Mouse (Mus musculus) stomach, embryonic 14.5 days (tissue): Measurements from ENCODE around the gene Ephb1. TPM values are rescaled to one million over a fixed set of nuclear protein-coding genes. Genes with fewer than 3 reads are reported as not detected.

Experiments
- ATAC-seq: fragments of 200-750 bp; cut with Nextera tagmentation; 2 replicates; pipeline ENCODE4 v1.8.0; 2017; ENCODE audit warnings: low read depth, moderate TSS enrichment; ENCODE audit not compliant: insufficient number of reproducible peaks, insufficient read depth, low FRiP score
- H3K27ac ChIP-seq: fragments of 300-500 bp; sonication (generic); 2 replicates; pipeline ENCODE4 v1.5.1; 2014; ENCODE audit warnings: mild to moderate bottlenecking, low read length, moderate library complexity, mixed read lengths
- H3K27me3 ChIP-seq: fragments of 300-500 bp; sonication (generic); 2 replicates; pipeline ENCODE4 v1.6.1; 2014; ENCODE audit warnings: low read length, control low read depth, mixed read lengths; ENCODE audit not compliant: control insufficient read depth, insufficient read depth
- H3K36me3 ChIP-seq: fragments of 300-500 bp; sonication (generic); 2 replicates; pipeline ENCODE4 v1.6.1; 2014; ENCODE audit warnings: mild to moderate bottlenecking, control low read depth, low read length, moderate library complexity, mixed read lengths; ENCODE audit not compliant: control insufficient read depth, insufficient read depth
- H3K4me1 ChIP-seq: fragments of 300-500 bp; sonication (generic); 2 replicates; pipeline ENCODE4 v1.6.1; 2014; ENCODE audit warnings: low read length, control low read depth, mixed read lengths; ENCODE audit not compliant: control insufficient read depth, insufficient read depth
- H3K4me2 ChIP-seq: fragments of 300-500 bp; sonication (generic); replicated peaks from 2 replicates; pipeline ENCODE4 v1.6.1; 2014; ENCODE audit warnings: low read depth, low read length, control low read depth
- H3K4me3 ChIP-seq: fragments of 300-500 bp; sonication (generic); 2 replicates; pipeline ENCODE4 v1.5.1; 2014; ENCODE audit warnings: low read depth, low read length, control low read depth
- H3K9ac ChIP-seq: fragments of 300-500 bp; sonication (generic); replicated peaks from 2 replicates; pipeline ENCODE4 v1.6.1; 2014; ENCODE audit warnings: low read depth, mild to moderate bottlenecking, control low read depth, low read length, moderate library complexity, mixed read lengths
- H3K9me3 ChIP-seq: fragments of 300-500 bp; sonication (generic); 2 replicates; pipeline ENCODE4 v1.6.1; 2016; ENCODE audit warnings: low read depth, low read length, control low read depth; ENCODE audit not compliant: control insufficient read depth
- WGBS: fragments of 180-500 bp; shearing (Covaris S2); extraction: QIAGEN DNeasy Blood & Tissue Kit; methylation state at CpG from one replicate; pipeline ENCODE4 v1.1.7; 2014; 5-methylcytosine and 5-hydroxymethylcytosine counted together
- polyA plus RNA-seq: library from polyadenylated mRNA; unstranded; fragments of >200 nt; fragmentation: Nextera tagmentation; extraction: Ambion mirVana; gene quantifications from 2 replicates; pipeline ENCODE4 v1.2.1, GENCODE M21; 2014

Ephb1 gene
- polyA plus RNA-seq, 1 experiment from 2014 or later = 7.8 TPM

DNA sequence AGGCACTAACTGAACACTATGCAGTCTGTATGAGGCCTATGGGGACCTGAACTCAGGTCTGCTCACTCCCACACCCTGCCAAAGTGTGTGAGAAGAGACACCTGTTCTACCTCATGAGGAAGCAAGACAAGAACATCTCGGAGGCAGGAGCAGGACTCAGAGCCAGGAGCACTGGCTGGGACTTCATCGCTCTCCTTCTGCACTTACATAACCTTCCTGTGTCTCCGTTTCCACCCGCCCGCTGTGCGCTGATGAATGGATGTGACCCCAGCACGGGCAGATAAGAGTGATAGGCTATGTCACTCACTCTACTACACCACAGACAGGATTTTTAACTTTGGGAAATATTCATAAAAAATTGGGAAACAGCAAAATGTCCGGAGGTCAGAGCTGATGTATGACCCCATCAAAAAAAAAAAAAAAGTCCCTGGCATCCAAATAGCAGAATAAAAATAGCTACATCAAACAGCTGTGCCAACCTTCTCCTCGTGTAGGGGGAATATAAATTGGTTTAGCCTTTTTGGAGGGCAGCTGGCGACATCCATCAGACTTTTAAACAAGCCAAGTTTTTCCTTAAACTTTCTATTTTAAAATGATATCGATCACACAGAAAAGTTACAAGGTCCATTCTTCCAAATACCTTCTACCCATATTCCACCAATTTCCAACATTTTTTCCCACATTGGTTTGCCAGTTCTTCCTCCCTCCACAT is 18.8 kb downstream of the Ephb1 start:
- no peaks in the 10 kb centered on the region for H3K27me3 ChIP-seq
- no peaks in the 10 kb centered on the region for H3K9me3 ChIP-seq
- H3K4me3 ChIP-seq = no peak overlapping the region
- 44% methylated on average over 11 of the region's 11 CpGs for WGBS
- no peak for ATAC-seq
- no peaks in the 10 kb centered on the region for H3K36me3 ChIP-seq
- no peak overlapping the region for H3K9ac ChIP-seq
- no peak overlapping the region for H3K4me2 ChIP-seq
- no peak overlapping the region for H3K27ac ChIP-seq
- H3K4me1 ChIP-seq = no peaks in the 10 kb centered on the region

DNA sequence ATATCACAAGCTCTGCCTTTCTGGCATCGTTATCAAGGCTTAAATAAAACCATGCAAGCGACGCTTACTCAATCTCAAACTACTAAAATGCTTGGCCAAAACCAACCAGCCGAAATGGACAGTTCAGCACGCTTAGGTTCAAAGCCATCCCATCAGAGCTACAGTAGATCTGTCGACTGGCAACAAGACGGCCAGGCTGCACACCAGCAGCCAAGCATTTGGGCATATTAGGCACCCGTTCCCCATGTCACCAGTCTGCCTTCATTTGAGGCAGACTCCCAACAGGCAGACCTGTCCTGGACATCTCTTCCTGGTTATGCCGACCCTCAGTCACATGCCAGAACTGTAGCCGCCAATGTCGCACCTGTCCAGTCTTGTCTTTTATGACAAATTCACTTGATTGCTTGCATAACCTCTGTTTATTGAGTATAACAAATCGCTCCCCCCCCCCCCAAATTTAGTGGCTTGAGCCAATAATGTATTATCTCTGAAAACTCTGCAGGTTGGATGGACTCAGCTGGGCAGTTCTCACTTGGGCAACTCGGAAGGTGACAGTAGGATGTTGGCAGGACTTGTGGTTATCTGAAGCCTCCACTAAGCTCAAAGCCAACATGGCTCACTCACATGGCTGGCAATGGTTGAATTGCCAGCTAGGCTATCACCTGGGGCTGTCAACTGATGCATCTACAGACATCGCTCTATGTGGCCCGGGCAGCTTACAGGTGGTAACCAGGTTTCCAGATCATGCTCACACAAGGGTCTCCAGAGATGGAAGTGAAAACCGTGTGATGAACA is 24.0 kb downstream of the Ephb1 start:
- Histone ChIP-seq H3K27me3 (no peaks in the 10 kb centered on the region), H3K9ac (no peak overlapping the region), H3K4me1 (no peaks in the 10 kb centered on the region), H3K4me3 (no peak overlapping the region), H3K27ac (no peak overlapping the region), H3K4me2 (no peak overlapping the region), H3K9me3 (no peaks in the 10 kb centered on the region), H3K36me3 (no peaks in the 10 kb centered on the region)
- WGBS = 92% methylated on average over 16 of the region's 16 CpGs
- ATAC-seq = no peak

DNA sequence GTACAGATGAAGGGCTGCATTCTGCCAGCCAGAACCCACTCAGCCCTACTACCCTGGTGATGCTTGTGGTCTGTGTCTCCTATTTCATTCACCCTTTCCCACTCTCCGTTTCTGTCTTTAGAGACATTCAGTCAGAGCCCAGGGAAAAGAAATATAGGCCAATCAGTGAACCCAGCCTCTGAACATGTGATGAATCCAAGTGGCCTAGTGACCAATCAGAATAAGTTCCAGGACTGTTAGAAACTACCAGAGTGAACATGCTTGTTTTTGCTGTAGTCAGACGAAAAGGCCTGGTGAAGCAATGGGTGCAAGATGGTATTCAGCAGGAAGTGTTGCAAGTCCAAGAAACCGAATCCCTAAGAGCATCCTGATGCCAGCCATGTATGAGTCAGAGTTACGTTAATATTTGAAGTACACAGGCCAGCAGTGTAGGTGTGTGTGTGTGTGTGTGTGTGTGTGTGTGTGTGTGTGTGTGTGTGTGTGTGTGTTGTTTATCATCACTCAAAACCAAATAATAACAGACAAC is 26.8 kb downstream of the Ephb1 start:
- WGBS = 83% methylated on average over 4 of the region's 4 CpGs
- H3K9me3 ChIP-seq = no peaks in the 10 kb centered on the region

DNA sequence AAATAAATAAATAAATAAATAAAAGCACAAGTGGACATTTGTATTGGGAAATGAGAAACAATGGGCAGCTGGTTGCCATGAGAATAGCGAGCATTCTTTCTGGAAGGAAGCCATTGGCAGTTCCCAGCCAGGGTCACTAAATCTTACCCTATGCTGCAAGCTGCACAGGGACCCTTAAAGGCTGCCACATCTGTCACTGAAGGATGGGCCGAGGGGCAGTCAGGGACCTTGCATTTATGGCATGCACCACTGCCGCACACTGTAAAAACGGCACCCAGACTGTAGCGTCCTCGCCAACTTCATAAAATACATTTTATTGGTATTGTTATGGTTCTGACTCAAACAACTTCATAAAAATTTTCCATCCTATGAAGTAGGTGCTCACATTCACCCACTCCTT is 39.1 kb downstream of the Ephb1 start:
- no peak overlapping the region for H3K9ac ChIP-seq
- H3K4me3 ChIP-seq = no peak overlapping the region
- H3K9me3 ChIP-seq = no peaks in the 10 kb centered on the region
- no peak for ATAC-seq
- no peak overlapping the region for H3K27ac ChIP-seq
- H3K4me1 ChIP-seq = no peaks in the 10 kb centered on the region
- no peaks in the 10 kb centered on the region for H3K36me3 ChIP-seq
- H3K27me3 ChIP-seq = no peaks in the 10 kb centered on the region
- H3K4me2 ChIP-seq = no peak overlapping the region
- 89% methylated on average over 6 of the region's 6 CpGs for WGBS

More for the DNA sequence above, 26.8 kb downstream of the Ephb1 start:
- H3K4me3 ChIP-seq = no peak overlapping the region
- H3K9ac ChIP-seq = no peak overlapping the region
- H3K36me3 ChIP-seq = no peaks in the 10 kb centered on the region
- no peak for ATAC-seq
- H3K27ac ChIP-seq = no peak overlapping the region
- H3K4me2 ChIP-seq = no peak overlapping the region
- no peaks in the 10 kb centered on the region for H3K27me3 ChIP-seq
- no peaks in the 10 kb centered on the region for H3K4me1 ChIP-seq

DNA sequence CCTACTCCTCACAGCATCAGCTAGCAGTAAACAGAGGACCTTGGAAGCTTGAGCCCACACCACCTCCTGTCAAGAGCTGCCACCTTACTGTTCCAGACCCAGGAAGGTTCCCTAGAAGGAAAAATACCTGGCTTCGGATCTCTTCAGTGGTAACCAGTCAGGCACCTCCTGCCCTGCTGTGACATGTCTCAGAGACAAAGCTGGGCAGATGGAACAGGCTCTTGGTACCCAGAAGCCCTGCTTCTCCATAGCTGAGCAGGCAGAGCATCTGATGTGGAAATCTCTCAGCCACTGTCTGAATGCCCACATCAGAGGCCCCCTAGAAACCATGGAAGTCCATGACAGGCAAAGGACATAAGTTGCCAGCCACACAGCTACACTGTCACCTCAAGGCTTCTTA is 39.7 kb downstream of the Ephb1 start:
- Histone ChIP-seq H3K27ac (no peak overlapping the region), H3K4me2 (no peak overlapping the region), H3K4me3 (no peak overlapping the region), H3K36me3 (no peaks in the 10 kb centered on the region), H3K9ac (no peak overlapping the region), H3K9me3 (no peaks in the 10 kb centered on the region), H3K27me3 (no peaks in the 10 kb centered on the region), H3K4me1 (no peaks in the 10 kb centered on the region)
- 70% methylated on average over 1 of the region's 1 CpGs for WGBS
- no peak for ATAC-seq

DNA sequence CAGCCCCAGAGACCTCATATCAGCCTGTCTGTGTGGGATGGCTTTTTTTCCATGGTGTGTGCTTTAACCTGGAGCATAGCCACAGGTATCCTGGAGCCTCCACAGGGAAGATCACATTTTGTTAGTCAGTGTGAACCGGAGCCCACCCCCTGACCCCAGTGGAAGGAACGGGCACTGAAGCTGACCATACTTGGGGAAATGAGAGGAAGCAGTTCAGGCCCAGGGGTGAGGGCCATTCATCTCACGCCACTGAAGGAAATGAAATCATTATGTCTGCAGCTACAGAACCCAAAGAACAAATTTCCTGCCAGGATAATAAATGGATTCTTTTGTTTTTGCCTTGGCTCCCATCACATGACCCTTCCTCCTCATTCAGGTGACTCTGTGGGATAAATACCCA is 44.1 kb downstream of the Ephb1 start:
- no peak for ATAC-seq
- H3K9ac ChIP-seq = no peak overlapping the region
- 33% methylated on average over 3 of the region's 3 CpGs for WGBS
- no peaks in the 10 kb centered on the region for H3K27me3 ChIP-seq
- no peaks in the 10 kb centered on the region for H3K36me3 ChIP-seq
- H3K9me3 ChIP-seq = no peaks in the 10 kb centered on the region
- no peak overlapping the region for H3K4me3 ChIP-seq
- H3K27ac ChIP-seq = no peak overlapping the region
- no peak overlapping the region for H3K4me2 ChIP-seq
- H3K4me1 ChIP-seq = no peaks in the 10 kb centered on the region

DNA sequence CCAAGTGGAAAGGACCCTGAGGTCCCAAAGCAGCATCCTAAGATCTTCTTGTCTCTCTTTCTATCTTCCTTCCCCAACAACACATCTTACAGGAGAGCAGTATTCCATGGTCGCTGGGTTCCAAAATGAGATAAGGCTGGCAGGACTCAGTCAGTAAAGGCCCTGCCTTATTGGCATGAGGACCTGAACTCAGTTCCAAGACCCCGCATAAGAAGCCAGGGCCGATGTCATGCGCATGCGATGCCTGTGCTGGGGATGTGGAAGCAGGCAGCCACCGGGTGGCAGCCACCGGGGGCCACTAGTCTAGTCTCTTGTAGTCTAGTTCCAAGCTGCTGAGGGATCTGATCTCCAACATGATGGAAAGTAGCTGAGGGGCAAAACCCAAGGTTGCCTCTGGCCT is 45.2 kb downstream of the Ephb1 start:
- H3K4me1 ChIP-seq = no peaks in the 10 kb centered on the region
- no peak for ATAC-seq
- no peak overlapping the region for H3K27ac ChIP-seq
- H3K9me3 ChIP-seq = no peaks in the 10 kb centered on the region
- no peak overlapping the region for H3K4me2 ChIP-seq
- no peaks in the 10 kb centered on the region for H3K27me3 ChIP-seq
- H3K4me3 ChIP-seq = no peak overlapping the region
- WGBS = 92% methylated on average over 7 of the region's 7 CpGs
- H3K9ac ChIP-seq = no peak overlapping the region
- H3K36me3 ChIP-seq = no peaks in the 10 kb centered on the region

DNA sequence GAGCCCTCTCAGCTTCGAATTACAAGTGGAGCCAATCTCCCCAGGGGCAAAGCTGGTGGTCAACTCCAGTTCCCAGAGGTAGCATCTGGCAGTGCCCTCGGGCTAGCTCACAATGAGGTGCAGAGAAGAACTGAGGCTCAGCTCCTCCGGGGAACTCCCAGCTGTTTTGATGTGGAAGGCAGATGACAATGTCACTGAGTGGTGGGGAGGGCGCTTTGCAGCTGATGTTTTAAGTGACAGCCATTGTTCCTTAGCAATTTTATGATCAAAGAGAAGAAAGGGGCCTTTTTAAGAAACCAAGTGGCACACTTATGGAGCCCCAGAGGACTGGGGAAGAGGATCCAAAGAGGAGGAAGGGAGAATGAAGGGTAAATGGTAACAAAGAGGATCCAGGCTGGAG is 46.8 kb downstream of the Ephb1 start:
- no peak for ATAC-seq
- Histone ChIP-seq H3K4me2 (no peak overlapping the region), H3K9me3 (no peaks in the 10 kb centered on the region), H3K9ac (no peak overlapping the region), H3K4me3 (no peak overlapping the region), H3K27me3 (no peaks in the 10 kb centered on the region), H3K27ac (no peak overlapping the region), H3K4me1 (no peaks in the 10 kb centered on the region), H3K36me3 (no peaks in the 10 kb centered on the region)
- 54% methylated on average over 4 of the region's 4 CpGs for WGBS
